Mouse (Mus musculus) gastrocnemius, adult 18-20 months (tissue): ENCODE measurements around the gene Olfr938. TPM values are rescaled to one million over a fixed set of nuclear protein-coding genes. Genes with fewer than 3 reads are reported as not detected.

Experiments used
- DNase-seq: peaks from one replicate; pipeline ENCODE4 v3.0.0; 2021; ENCODE audit warnings: low spot score
- long read RNA-seq, 2 experiments: library from polyadenylated mRNA; stranded (forward); transcript quantifications; one replicate each; pipeline ENCODE4 v2.0.0; 2021
- microRNA-seq: library from miRNA; unstranded; fragments of <30 nt; microRNA quantifications from one replicate; pipeline ENCODE4 v1.2.0, GENCODE M21; 2021
- total RNA-seq, 2 experiments: library from RNA; stranded (reverse); gene quantifications; 2 replicates each; pipeline ENCODE4 v1.2.3; 2021

The Olfr938 gene
- total RNA-seq, result not detected
- long read RNA-seq, experiment 1, result 0 reads
- long read RNA-seq, experiment 2, result 0 reads

DNA sequence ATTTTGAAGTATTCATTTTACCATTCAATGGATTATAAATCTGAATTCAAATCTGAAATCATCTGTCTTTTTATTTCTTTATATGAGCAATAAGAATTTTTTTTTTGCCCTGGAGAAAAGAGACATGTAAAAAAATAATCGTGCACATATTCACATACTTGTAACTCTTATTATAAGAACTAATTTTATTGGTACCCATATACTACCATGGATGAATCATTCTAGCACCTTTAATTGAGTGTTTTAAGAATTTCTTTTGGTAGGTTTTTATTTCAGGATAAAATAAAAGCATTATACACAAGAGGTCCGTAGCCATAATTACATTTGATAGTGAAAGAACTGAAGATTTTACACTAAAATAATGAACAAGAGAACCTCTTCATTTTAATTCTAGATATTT is at the start of gene Olfr938:
TSS of gene Olfr938 (minus strand) at position 101 of the 400 bp plus-strand sequence.
- no peak for DNase-seq

DNA sequence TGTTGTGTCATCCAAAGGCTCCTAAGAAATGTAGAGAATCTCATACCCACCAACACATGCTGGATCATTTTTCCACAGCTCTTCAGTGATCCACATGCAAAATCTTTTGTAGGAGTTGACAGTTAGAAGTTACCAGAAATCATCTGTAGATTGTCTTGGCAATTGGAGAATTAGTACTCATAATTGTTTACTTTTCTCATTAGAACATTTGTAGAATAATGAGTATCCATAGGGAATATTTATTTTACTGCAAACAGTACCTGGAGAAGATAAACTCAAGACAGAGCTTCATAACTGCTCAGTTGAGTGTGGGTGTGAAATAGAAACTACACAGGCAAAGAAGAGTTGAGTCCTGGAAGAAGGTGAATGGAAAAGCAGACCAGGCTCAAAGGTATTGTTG is 49.1 kb upstream of the Olfr938 start, which contains the start of gene Olfr27:
TSS of gene Olfr27 (plus strand) at position 301 of the 400 bp plus-strand sequence.
- DNase-seq, result no peak

DNA sequence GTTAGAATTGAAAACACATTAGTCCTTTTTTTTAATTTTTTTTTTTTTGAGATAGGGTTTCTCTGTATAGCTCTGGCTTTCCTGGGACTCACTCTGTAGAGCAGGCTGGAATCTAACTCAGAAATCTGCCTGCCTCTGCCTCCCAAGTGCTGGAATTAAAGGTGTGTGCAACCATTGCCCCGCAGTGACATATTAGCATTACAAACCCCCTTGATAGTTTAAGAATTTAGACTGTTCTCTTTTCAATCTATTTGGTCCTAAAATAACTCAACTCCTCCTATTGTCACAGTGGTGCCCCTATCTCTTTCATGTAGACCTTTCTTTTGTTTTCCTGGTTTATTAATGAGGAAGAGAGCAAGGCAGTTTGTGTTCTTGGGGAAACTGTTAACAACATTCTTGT is 48.6 kb upstream of the Olfr938 start:
- no peak for DNase-seq

DNA sequence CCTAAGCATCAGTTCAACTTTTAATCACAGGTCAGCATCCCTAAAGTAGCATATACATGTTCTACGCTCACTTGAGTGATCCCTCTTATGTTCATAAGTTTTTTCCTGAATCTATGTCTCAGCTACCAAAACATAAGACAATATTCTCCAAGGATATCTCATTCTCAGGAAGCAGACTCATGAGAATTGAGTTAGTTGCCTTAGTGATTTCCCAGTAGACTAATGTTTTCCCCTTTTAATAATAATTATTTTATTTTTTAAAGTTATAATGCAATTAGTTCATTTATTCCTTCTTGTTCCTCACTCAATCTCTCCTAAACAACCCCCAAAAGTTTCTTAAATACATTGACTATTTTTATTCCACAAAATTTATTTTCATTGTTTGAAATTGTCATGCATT is 13.8 kb downstream of the Olfr938 start, which contains the start of gene Olfr937:
TSS of gene Olfr937 (minus strand) at position 101 of the 400 bp plus-strand sequence.
- no peak for DNase-seq

Small RNAs within 50 kb of the gene (microRNA-seq; reads per million reads assigned to microRNA genes)
- gene Gm25032 (not detected), gene Gm25529 (not detected)

Other genes starting within 250 kb of the Olfr938 start
- not detected for gene Olfr924, start 234.4 kb downstream of the Olfr938 start, total RNA-seq
- gene Olfr26, start 223.8 kb downstream of the Olfr938 start, total RNA-seq, result not detected
- gene Olfr926, start 201.8 kb downstream of the Olfr938 start, total RNA-seq, result not detected
- gene Olfr930, start 149.1 kb downstream of the Olfr938 start, total RNA-seq, result not detected
- not detected for gene Olfr933, start 106.6 kb downstream of the Olfr938 start, total RNA-seq
- not detected for gene Olfr934, start 90.6 kb downstream of the Olfr938 start, total RNA-seq
- not detected for gene Olfr935, start 79.2 kb downstream of the Olfr938 start, total RNA-seq
- gene Olfr146, start 55.5 kb downstream of the Olfr938 start, total RNA-seq, result not detected
- gene Olfr937, start 13.9 kb downstream of the Olfr938 start, total RNA-seq, result not detected
- not detected for gene Olfr27, start 49.2 kb upstream of the Olfr938 start, total RNA-seq
- not detected for gene Olfr943, start 87.4 kb upstream of the Olfr938 start, total RNA-seq
- not detected for gene Olfr944, start 123.0 kb upstream of the Olfr938 start, total RNA-seq
- gene Olfr1537, start 171.1 kb upstream of the Olfr938 start, total RNA-seq, result not detected
- gene Olfr945, start 197.9 kb upstream of the Olfr938 start, total RNA-seq, result not detected
- gene Olfr948, start 247.2 kb upstream of the Olfr938 start, total RNA-seq, result not detected